Mouse (Mus musculus): Measurements from ENCODE around the gene Rpl31. TPM values are rescaled to one million over a fixed set of nuclear protein-coding genes. Genes with fewer than 3 reads are reported as not detected.

Rpl31 gene
- polyA plus RNA-seq, 1 experiment from 2014 or later, result 410 TPM

- Histone ChIP-seq H3K4me3 (no peak overlapping the region), H3K9me3 (no peaks in the 10 kb centered on the region), H3K4me1 (peaks cover 5% of the 10 kb centered on the region; the same call in 1 of the 2 replicates), H3K27ac (no peak overlapping the region), H3K4me2 (replicated peaks) (no peak overlapping the region), H3K9ac (no peak overlapping the region), H3K27me3 (replicated peaks) (no peaks in the 10 kb centered on the region; the same call in 1 of the 2 replicates), H3K36me3 (no peaks in the 10 kb centered on the region)
- WGBS, result 90% methylated on average over 6 of the region's 6 CpGs
- ATAC-seq (ENCODE audit: low FRiP score, low read depth), result no peak
Measured at GRCm38 (mm10) chr1:39340156-39340555, 27.5 kb upstream of the Rpl31 start.

GRCm38 (mm10) chr1:39340647-39341046 lies 27.0 kb upstream of the Rpl31 start:
- peaks cover 4% of the 10 kb centered on the region; the same call in 1 of the 2 replicates for H3K4me1 ChIP-seq
- H3K27ac ChIP-seq, result no peak overlapping the region
- H3K27me3 ChIP-seq (replicated peaks), result no peaks in the 10 kb centered on the region; the same call in 1 of the 2 replicates
- H3K4me3 ChIP-seq, result no peak overlapping the region
- H3K36me3 ChIP-seq, result no peaks in the 10 kb centered on the region
- ATAC-seq (ENCODE audit: low FRiP score, low read depth), result no peak
- 28% methylated on average over 8 of the region's 8 CpGs for WGBS
- H3K9ac ChIP-seq, result no peak overlapping the region
- no peaks in the 10 kb centered on the region for H3K9me3 ChIP-seq
- H3K4me2 ChIP-seq (replicated peaks), result no peak overlapping the region

- no peaks in the 10 kb centered on the region for H3K4me1 ChIP-seq
- H3K27me3 ChIP-seq (replicated peaks), result no peaks in the 10 kb centered on the region
- no peak overlapping the region for H3K9ac ChIP-seq
- H3K4me3 ChIP-seq, result no peak overlapping the region
- WGBS, result 85% methylated on average over 4 of the region's 4 CpGs
- H3K9me3 ChIP-seq, result no peaks in the 10 kb centered on the region
- no peaks in the 10 kb centered on the region for H3K36me3 ChIP-seq
- H3K27ac ChIP-seq, result no peak overlapping the region
- ATAC-seq (ENCODE audit: low FRiP score, low read depth), result no peak
- no peak overlapping the region for H3K4me2 ChIP-seq (replicated peaks)
Measured at GRCm38 (mm10) chr1:39341807-39342206, 25.8 kb upstream of the Rpl31 start.

- H3K9me3 ChIP-seq, result no peaks in the 10 kb centered on the region
- no peak overlapping the region for H3K27ac ChIP-seq
- H3K9ac ChIP-seq, result no peak overlapping the region
- H3K4me1 ChIP-seq, result no peaks in the 10 kb centered on the region
- H3K4me3 ChIP-seq, result no peak overlapping the region
- H3K4me2 ChIP-seq (replicated peaks), result no peak overlapping the region
- no peaks in the 10 kb centered on the region for H3K27me3 ChIP-seq (replicated peaks)
- no peaks in the 10 kb centered on the region for H3K36me3 ChIP-seq
- ATAC-seq (ENCODE audit: low FRiP score, low read depth), result no peak
- 81% methylated on average over 5 of the region's 5 CpGs for WGBS
Measured at GRCm38 (mm10) chr1:39343242-39343641, 24.4 kb upstream of the Rpl31 start.

- H3K4me2 ChIP-seq (replicated peaks), result no peak overlapping the region
- WGBS, result 68% methylated on average over 21 of the region's 21 CpGs
Measured at GRCm38 (mm10) chr1:39344981-39345600, 22.6 kb upstream of the Rpl31 start.

GRCm38 (mm10) chr1:39349001-39349400 lies 18.6 kb upstream of the Rpl31 start:
- Histone ChIP-seq H3K4me1 (no peaks in the 10 kb centered on the region), H3K27ac (no peak overlapping the region), H3K9ac (no peak overlapping the region), H3K36me3 (no peaks in the 10 kb centered on the region), H3K9me3 (no peaks in the 10 kb centered on the region), H3K27me3 (replicated peaks) (no peaks in the 10 kb centered on the region), H3K4me3 (no peak overlapping the region), H3K4me2 (replicated peaks) (no peak overlapping the region)
- ATAC-seq (ENCODE audit: low FRiP score, low read depth), result no peak
- 66% methylated on average over 1 of the region's 1 CpGs for WGBS

More at GRCm38 (mm10) chr1:39344981-39345600, 22.6 kb upstream of the Rpl31 start:
- H3K27ac ChIP-seq, result no peak overlapping the region
- H3K4me1 ChIP-seq, result no peaks in the 10 kb centered on the region
- no peaks in the 10 kb centered on the region for H3K27me3 ChIP-seq (replicated peaks)
- no peak overlapping the region for H3K9ac ChIP-seq
- H3K4me3 ChIP-seq, result no peak overlapping the region
- H3K9me3 ChIP-seq, result no peaks in the 10 kb centered on the region
- no peak for ATAC-seq (ENCODE audit: low FRiP score, low read depth)
- H3K36me3 ChIP-seq, result no peaks in the 10 kb centered on the region

GRCm38 (mm10) chr1:39349427-39349826 lies 18.2 kb upstream of the Rpl31 start:
- WGBS, result 86% methylated on average over 7 of the region's 7 CpGs
- Histone ChIP-seq H3K9ac (no peak overlapping the region), H3K4me2 (replicated peaks) (no peak overlapping the region), H3K27ac (no peak overlapping the region), H3K4me1 (no peaks in the 10 kb centered on the region), H3K4me3 (no peak overlapping the region), H3K9me3 (no peaks in the 10 kb centered on the region), H3K36me3 (no peaks in the 10 kb centered on the region), H3K27me3 (replicated peaks) (no peaks in the 10 kb centered on the region)
- no peak for ATAC-seq (ENCODE audit: low FRiP score, low read depth)

- H3K27me3 ChIP-seq (replicated peaks), result 0 out of 2 replicates have a peak, but pooled peaks cover 3% of the 10 kb centered on the region
- H3K4me3 ChIP-seq, result 0 out of 2 replicates have a peak overlapping the region, but pooled peaks have one; percentile 11
Measured at GRCm38 (mm10) chr1:39361754-39362514, 5.7 kb upstream of the Rpl31 start.

GRCm38 (mm10) chr1:39362515-39362893 lies 5.1 kb upstream of the Rpl31 start:
- Histone ChIP-seq H3K4me2 (replicated peaks) (no peak overlapping the region), H3K27ac (no peak overlapping the region), H3K27me3 (replicated peaks) (0 out of 2 replicates have a peak, but pooled peaks cover 3% of the 10 kb centered on the region), H3K9ac (no peak overlapping the region), H3K4me1 (peaks cover 6% of the 10 kb centered on the region; the same call in 1 of the 2 replicates), H3K9me3 (no peaks in the 10 kb centered on the region), H3K36me3 (no peaks in the 10 kb centered on the region), H3K4me3 (no peak overlapping the region)
- no peak for ATAC-seq (ENCODE audit: low FRiP score, low read depth)
- WGBS, result 61% methylated on average over 7 of the region's 7 CpGs

More at GRCm38 (mm10) chr1:39361754-39362514, 5.7 kb upstream of the Rpl31 start:
- Histone ChIP-seq H3K4me1 (peaks cover 4% of the 10 kb centered on the region; the same call in 1 of the 2 replicates), H3K4me2 (replicated peaks) (peak overlapping the region; percentile 53), H3K9me3 (no peaks in the 10 kb centered on the region), H3K36me3 (no peaks in the 10 kb centered on the region), H3K9ac (0 out of 2 replicates have a peak overlapping the region, but pooled peaks have one; percentile 21), H3K27ac (no peak overlapping the region)
- WGBS, result 41% methylated on average over 24 of the region's 24 CpGs
- no peak for ATAC-seq (ENCODE audit: low FRiP score, low read depth)

- ATAC-seq (ENCODE audit: low FRiP score, low read depth), result no peak
- Histone ChIP-seq H3K4me3 (no peak overlapping the region), H3K36me3 (peaks cover 12% of the 10 kb centered on the region), H3K4me1 (peaks cover 20% of the 10 kb centered on the region), H3K9ac (no peak overlapping the region), H3K9me3 (no peaks in the 10 kb centered on the region), H3K27ac (no peak overlapping the region), H3K4me2 (replicated peaks) (no peak overlapping the region), H3K27me3 (replicated peaks) (0 out of 2 replicates have a peak, but pooled peaks cover 3% of the 10 kb centered on the region)
- 88% methylated on average over 1 of the region's 1 CpGs for WGBS
Measured at GRCm38 (mm10) chr1:39365562-39365961, 2.1 kb upstream of the Rpl31 start.

GRCm38 (mm10) chr1:39367045-39367444 lies 597 bp upstream of the Rpl31 start:
- peak overlapping the region; percentile 89 for H3K4me2 ChIP-seq (replicated peaks)
- H3K27ac ChIP-seq, result no peak overlapping the region; the same call in 1 of the 2 replicates
- ATAC-seq (ENCODE audit: low FRiP score, low read depth), result peak; percentile 38; the same call in 1 of the 2 replicates
- H3K27me3 ChIP-seq (replicated peaks), result no peaks in the 10 kb centered on the region
- H3K9me3 ChIP-seq, result no peaks in the 10 kb centered on the region
- peak overlapping the region; percentile 56 for H3K9ac ChIP-seq
- peaks cover 20% of the 10 kb centered on the region for H3K4me1 ChIP-seq
- H3K36me3 ChIP-seq, result peaks cover 25% of the 10 kb centered on the region
- WGBS, result 28% methylated on average over 6 of the region's 6 CpGs
- peak overlapping the region; percentile 59 for H3K4me3 ChIP-seq

- H3K36me3 ChIP-seq, result peaks cover 38% of the 10 kb centered on the region
- H3K9ac ChIP-seq, result peak overlapping the region; percentile 80
- peak; percentile 67 for ATAC-seq (ENCODE audit: low FRiP score, low read depth)
- under 1% methylated on average over 34 of the region's 34 CpGs for WGBS
- peak overlapping the region; percentile 79; the same call in 1 of the 2 replicates for H3K27ac ChIP-seq
- H3K27me3 ChIP-seq (replicated peaks), result no peaks in the 10 kb centered on the region
- H3K9me3 ChIP-seq, result no peaks in the 10 kb centered on the region
- peak overlapping the region; percentile 59 for H3K4me3 ChIP-seq
- H3K4me2 ChIP-seq (replicated peaks), result peak overlapping the region; percentile 89
- H3K4me1 ChIP-seq, result peaks cover 20% of the 10 kb centered on the region
Measured at GRCm38 (mm10) chr1:39368267-39368841, 712 bp downstream of the Rpl31 start.

Data from neural tube, embryonic 12.5 days (tissue).